Mouse (Mus musculus) MEL (cell line): ENCODE measurements around the gene Ctps.
"Not testable (repeated sequence)": the region's sequence is repeated elsewhere in the genome, so short reads cannot be mapped to it uniquely, and the experiment has no call there.

Source experiments
- BHLHE40 ChIP-seq: IDR thresholded peaks from 2 replicates; pipeline ENCODE4 v1.6.1; 2012; ENCODE audit warnings: low read depth, mild to moderate bottlenecking, inconsistent platforms, low read length, improper control_type of control experiment, borderline replicate concordance
- CTCF ChIP-seq, 3 experiments: IDR thresholded peaks in 2 of 3; conservative IDR thresholded peaks in 1 of 3; 2 replicates each; pipeline ENCODE4 v1.5.1; 2011 to 2012; ENCODE audit warnings: low read length in 3 of 3, low read depth in 2 of 3, mild to moderate bottlenecking in 2 of 3, improper control_type of control experiment in 1 of 3, inconsistent platforms in 1 of 3, mixed read lengths in 1 of 3, moderate library complexity in 1 of 3; ENCODE audit not compliant: control insufficient read depth in 1 of 3, insufficient read depth in 1 of 3, poor library complexity in 1 of 3, severe bottlenecking in 1 of 3
- E2F4 ChIP-seq: IDR thresholded peaks from 2 replicates; pipeline ENCODE4 v1.6.1; 2011; ENCODE audit warnings: low read depth, low read length, improper control_type of control experiment, borderline replicate concordance
- ELF1 ChIP-seq: IDR thresholded peaks from 2 replicates; pipeline ENCODE4 v1.6.1; 2014; ENCODE audit warnings: low read depth, mild to moderate bottlenecking, inconsistent platforms, low read length, improper control_type of control experiment, moderate library complexity
- EP300 ChIP-seq, 2 experiments: IDR thresholded peaks; 2 replicates each; pipeline ENCODE4 v1.6.1; 2011; ENCODE audit warnings: improper control_type of control experiment in 2 of 2, low read length in 2 of 2, low read depth in 1 of 2, mild to moderate bottlenecking in 1 of 2
- KAT2A ChIP-seq: conservative IDR thresholded peaks from 2 replicates; pipeline ENCODE4 v1.6.1; 2012; ENCODE audit warnings: low read depth, low read length, improper control_type of control experiment, inconsistent platforms
- NRF1 ChIP-seq: IDR thresholded peaks from 2 replicates; pipeline ENCODE4 v1.6.1; 2014; ENCODE audit warnings: low read depth, mild to moderate bottlenecking, inconsistent platforms, low read length, improper control_type of control experiment, moderate library complexity; ENCODE audit not compliant: poor library complexity, insufficient read depth, severe bottlenecking
- POLR2A ChIP-seq, 2 experiments: IDR thresholded peaks; 2 replicates each; pipeline ENCODE4 v1.6.1; 2011 to 2012; ENCODE audit warnings: low read length in 2 of 2, mild to moderate bottlenecking in 2 of 2, control low read depth in 1 of 2, improper control_type of control experiment in 1 of 2, low read depth in 1 of 2, moderate library complexity in 1 of 2; ENCODE audit not compliant: control insufficient read depth in 1 of 2, insufficient read depth in 1 of 2, poor library complexity in 1 of 2
- TAL1 ChIP-seq: IDR thresholded peaks from 2 replicates; pipeline ENCODE4 v1.6.1; 2012; ENCODE audit warnings: mild to moderate bottlenecking, inconsistent platforms, low read length, moderate library complexity, mixed read lengths
- TBP ChIP-seq: IDR thresholded peaks from 2 replicates; pipeline ENCODE4 v1.8.0; 2011; ENCODE audit warnings: low read depth, low read length, improper control_type of control experiment

DNA sequence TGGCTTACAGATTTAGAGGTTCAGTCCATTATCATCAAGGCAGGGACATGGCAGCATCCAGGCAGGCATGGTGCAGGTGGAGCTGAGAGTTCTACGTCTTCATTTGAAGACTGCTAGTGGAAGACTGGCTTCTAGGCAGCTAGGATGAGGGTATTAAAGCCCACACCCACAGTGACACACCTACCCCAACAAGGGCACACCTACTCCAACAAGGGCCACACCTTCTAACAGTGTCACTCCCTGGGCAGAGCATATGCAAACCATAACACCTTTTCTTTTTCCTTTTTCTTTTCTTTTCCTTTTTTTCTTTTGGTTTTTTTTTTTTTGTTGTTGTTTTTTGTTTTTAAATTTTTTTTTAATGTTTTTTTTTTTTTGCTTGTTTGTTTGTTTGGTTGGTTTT is 26.1 kb upstream of the Ctps start:
- TF ChIP-seq TBP; ELF1; CTCF (IDR thresholded peaks at IDR 0.05 in 2 of 3, conservative IDR thresholded peaks at IDR 0.05 in 1 of 3; ENCODE audit: control insufficient read depth in 1 of 3, insufficient read depth in 1 of 3, low read depth in 2 of 3, low read length in 3 of 3, poor library complexity in 1 of 3, severe bottlenecking in 1 of 3); POLR2A (IDR thresholded peaks at IDR 0.05; ENCODE audit: control insufficient read depth in 1 of 2, insufficient read depth in 1 of 2, low read depth in 1 of 2, low read length in 2 of 2, poor library complexity in 1 of 2); TAL1; NRF1; EP300 (IDR thresholded peaks at IDR 0.05; ENCODE audit: low read depth in 1 of 2, low read length in 2 of 2); BHLHE40; E2F4; KAT2A: not testable (repeated sequence)
